Mouse (Mus musculus) lung, embryonic 15.5 days (tissue): ENCODE results near the gene Palm2. TPM values are rescaled to one million over a fixed set of nuclear protein-coding genes. Genes with fewer than 3 reads are reported as not detected.
A peak's percentile ranks its signal among the peaks of the same experiment; 100 is the strongest.

ENCODE experiments used
- ATAC-seq: fragments of 200-750 bp; cut with Nextera tagmentation; 2 replicates; pipeline ENCODE4 v1.8.0; 2017; ENCODE audit warnings: moderate number of reproducible peaks, borderline replicate concordance; ENCODE audit not compliant: low FRiP score, low TSS enrichment; ENCODE audit errors: extremely low read depth
- H3K27ac ChIP-seq: fragments of 300-500 bp; sonication (generic); 2 replicates; pipeline ENCODE4 v1.5.1; 2015; ENCODE audit warnings: moderate library complexity, mild to moderate bottlenecking, inconsistent platforms
- H3K27me3 ChIP-seq: fragments of 300-500 bp; sonication (generic); 2 replicates; pipeline ENCODE4 v1.6.1; 2015; ENCODE audit warnings: inconsistent platforms
- H3K36me3 ChIP-seq: fragments of 300-500 bp; sonication (generic); 2 replicates; pipeline ENCODE4 v1.6.1; 2015; ENCODE audit warnings: inconsistent platforms
- H3K4me1 ChIP-seq: fragments of 300-500 bp; sonication (generic); 2 replicates; pipeline ENCODE4 v1.6.1; 2015; ENCODE audit warnings: inconsistent platforms
- H3K4me2 ChIP-seq: fragments of 300-500 bp; sonication (generic); 2 replicates; pipeline ENCODE4 v1.6.1; 2015; ENCODE audit warnings: inconsistent platforms, mild to moderate bottlenecking, moderate library complexity
- H3K4me3 ChIP-seq: fragments of 300-500 bp; sonication (generic); 2 replicates; pipeline ENCODE4 v1.5.1; 2015; ENCODE audit warnings: mild to moderate bottlenecking, inconsistent platforms
- H3K9ac ChIP-seq: fragments of 300-500 bp; sonication (generic); 2 replicates; pipeline ENCODE4 v1.6.1; 2015; ENCODE audit warnings: inconsistent platforms
- H3K9me3 ChIP-seq: fragments of 300-500 bp; sonication (generic); 2 replicates; pipeline ENCODE4 v1.6.1; 2016; ENCODE audit warnings: inconsistent platforms
- WGBS: fragments of 180-500 bp; shearing (Covaris S2); methylation state at CpG from one replicate; pipeline ENCODE4 v1.1.7; 2015; 5-methylcytosine and 5-hydroxymethylcytosine counted together
- polyA plus RNA-seq: library from polyadenylated mRNA; unstranded; fragments of >200 nt; fragmentation: Nextera tagmentation; extraction: Ambion mirVana; gene quantifications from 2 replicates; pipeline ENCODE4 v1.2.1, GENCODE M21; 2015

The Palm2 gene
- polyA plus RNA-seq, 1 experiment from 2014 or later, result 8.0 TPM

DNA sequence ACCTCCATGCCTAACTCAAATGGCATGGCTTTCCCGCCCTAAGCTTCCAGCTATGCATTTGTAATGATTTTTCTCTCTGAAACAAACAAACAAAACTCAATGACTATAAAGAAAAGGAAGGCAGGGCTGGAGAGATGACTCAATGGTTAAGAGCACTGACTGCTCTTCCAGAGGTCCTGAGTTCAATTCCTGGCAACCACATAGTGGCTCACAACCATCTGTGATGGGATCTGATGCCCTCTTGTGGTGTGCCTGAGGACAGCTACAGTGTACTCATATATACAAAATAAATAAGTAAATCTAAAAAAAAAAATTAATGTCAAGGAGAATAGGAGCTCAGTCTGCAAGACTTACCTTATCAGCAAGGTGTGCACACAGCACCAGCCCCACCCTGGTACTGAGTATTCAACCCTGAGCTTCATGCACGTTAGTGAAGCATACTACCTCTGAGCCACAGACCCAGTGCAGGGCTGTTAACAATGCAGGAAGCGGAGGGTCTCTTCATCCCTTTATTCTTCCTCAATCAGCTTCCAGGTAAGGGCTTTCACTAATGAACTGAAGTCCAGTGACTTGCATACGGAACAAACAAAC, 12.9 kb downstream of the Palm2 start:
- no peak for ATAC-seq
- 70% methylated on average over 4 of the region's 4 CpGs for WGBS

DNA sequence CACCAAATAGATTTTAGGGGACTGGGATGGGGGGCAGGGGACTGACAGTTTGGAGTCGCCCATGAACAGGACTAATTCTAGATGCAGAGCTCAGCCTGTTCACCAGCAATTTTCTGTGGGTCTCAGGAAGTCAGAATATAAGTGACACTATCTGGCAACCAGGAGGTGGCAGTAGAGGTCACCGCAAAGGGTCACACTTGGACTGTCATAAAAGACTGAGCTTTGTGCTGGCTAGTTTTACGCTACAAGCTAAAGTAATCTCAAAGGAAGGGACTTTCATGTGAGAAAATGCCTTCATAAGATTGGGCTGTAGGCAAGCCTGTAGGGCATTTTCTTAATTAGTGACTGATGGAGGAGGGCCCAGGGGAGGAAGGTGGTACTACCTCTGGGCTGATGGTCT, 17.8 kb downstream of the Palm2 start:
- Histone ChIP-seq H3K36me3 (no peaks in the 10 kb centered on the region), H3K4me3 (no peak overlapping the region), H3K9me3 (no peaks in the 10 kb centered on the region), H3K27ac (no peak overlapping the region), H3K4me1 (peaks cover under 1% of the 10 kb centered on the region; the same call in 1 of the 2 replicates), H3K4me2 (no peak overlapping the region), H3K27me3 (no peaks in the 10 kb centered on the region), H3K9ac (no peak overlapping the region)
- WGBS, result 24% methylated on average over 3 of the region's 3 CpGs
- no peak for ATAC-seq

More for the DNA sequence above, 12.9 kb downstream of the Palm2 start:
- Histone ChIP-seq H3K4me2 (no peak overlapping the region), H3K27me3 (no peaks in the 10 kb centered on the region), H3K4me3 (no peak overlapping the region), H3K4me1 (peaks cover 8% of the 10 kb centered on the region; the same call in 1 of the 2 replicates), H3K36me3 (no peaks in the 10 kb centered on the region), H3K27ac (no peak overlapping the region), H3K9me3 (no peaks in the 10 kb centered on the region), H3K9ac (no peak overlapping the region)

DNA sequence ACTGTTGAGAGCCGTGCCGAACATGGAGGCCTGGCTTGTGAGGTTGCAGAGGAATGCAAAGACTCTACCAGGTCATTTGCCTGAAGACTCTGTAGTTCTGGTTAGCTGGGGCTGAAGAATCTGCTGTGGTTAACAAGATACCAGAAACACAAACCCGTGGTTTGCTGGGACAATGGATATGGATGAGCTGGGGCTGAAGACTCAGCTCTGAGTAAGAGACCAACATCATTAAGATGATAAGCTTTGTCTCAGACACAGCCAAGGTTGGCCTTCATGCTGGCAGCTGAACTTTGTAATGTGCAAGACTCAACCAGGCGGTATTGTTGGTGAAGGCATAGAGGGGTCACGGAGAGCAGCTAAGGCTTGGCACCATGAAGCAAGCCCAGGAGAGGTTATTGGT, 18.6 kb downstream of the Palm2 start:
- Histone ChIP-seq H3K4me3 (no peak overlapping the region), H3K36me3 (no peaks in the 10 kb centered on the region), H3K27ac (no peak overlapping the region), H3K4me2 (no peak overlapping the region), H3K9ac (no peak overlapping the region), H3K27me3 (no peaks in the 10 kb centered on the region), H3K4me1 (no peaks in the 10 kb centered on the region), H3K9me3 (no peaks in the 10 kb centered on the region)
- no peak for ATAC-seq
- 93% methylated on average over 5 of the region's 5 CpGs for WGBS

DNA sequence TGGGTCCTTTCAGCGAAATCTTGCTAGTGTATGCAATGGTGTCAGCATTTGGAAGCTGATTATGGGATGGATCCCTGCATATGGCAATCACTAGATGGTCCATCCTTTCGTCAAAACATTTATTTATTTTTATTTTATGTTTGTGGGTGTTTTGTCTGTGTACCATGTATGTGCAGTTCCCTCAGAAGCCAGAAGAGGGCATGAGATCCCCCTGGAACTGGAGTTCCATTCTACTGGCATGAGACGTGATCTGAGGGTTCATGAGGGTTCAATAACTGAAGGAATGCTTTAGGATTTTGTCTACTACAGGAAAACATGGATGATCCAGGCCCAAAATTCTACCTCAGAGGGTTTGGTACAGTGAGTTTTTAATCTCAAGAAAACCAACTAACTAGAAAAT, 28.3 kb downstream of the Palm2 start:
- H3K4me3 ChIP-seq, result no peak overlapping the region
- 61% methylated on average over 3 of the region's 3 CpGs for WGBS
- no peak overlapping the region for H3K9ac ChIP-seq
- no peak overlapping the region for H3K27ac ChIP-seq
- no peak overlapping the region for H3K4me2 ChIP-seq
- no peaks in the 10 kb centered on the region for H3K4me1 ChIP-seq
- no peak for ATAC-seq
- H3K9me3 ChIP-seq, result no peaks in the 10 kb centered on the region
- H3K27me3 ChIP-seq, result no peaks in the 10 kb centered on the region
- H3K36me3 ChIP-seq, result no peaks in the 10 kb centered on the region

DNA sequence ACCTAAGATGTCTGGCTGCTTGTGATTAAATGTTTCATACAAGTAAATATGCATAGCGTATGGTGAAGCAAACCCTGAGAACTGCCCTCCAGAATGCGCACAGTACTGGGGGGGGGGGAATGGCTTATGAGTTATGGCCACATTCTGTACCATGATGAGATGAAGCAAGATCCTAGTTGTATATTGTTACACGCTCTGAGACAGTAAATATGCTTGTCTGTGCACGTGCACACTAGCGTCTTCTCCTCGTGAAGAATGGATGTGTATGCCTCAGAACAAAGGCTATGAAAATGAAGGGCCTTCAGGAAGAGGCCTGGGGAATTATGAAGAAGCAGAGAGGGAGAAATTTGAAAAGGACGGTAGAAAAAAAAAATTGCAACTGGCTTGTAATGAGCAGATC, 48.4 kb downstream of the Palm2 start:
- no peaks in the 10 kb centered on the region for H3K36me3 ChIP-seq
- H3K27ac ChIP-seq, result no peak overlapping the region
- no peaks in the 10 kb centered on the region for H3K9me3 ChIP-seq
- 78% methylated on average over 7 of the region's 7 CpGs for WGBS
- H3K9ac ChIP-seq, result no peak overlapping the region
- H3K4me3 ChIP-seq, result no peak overlapping the region
- H3K27me3 ChIP-seq, result no peaks in the 10 kb centered on the region
- no peak overlapping the region for H3K4me2 ChIP-seq
- no peaks in the 10 kb centered on the region for H3K4me1 ChIP-seq
- ATAC-seq, result no peak

DNA sequence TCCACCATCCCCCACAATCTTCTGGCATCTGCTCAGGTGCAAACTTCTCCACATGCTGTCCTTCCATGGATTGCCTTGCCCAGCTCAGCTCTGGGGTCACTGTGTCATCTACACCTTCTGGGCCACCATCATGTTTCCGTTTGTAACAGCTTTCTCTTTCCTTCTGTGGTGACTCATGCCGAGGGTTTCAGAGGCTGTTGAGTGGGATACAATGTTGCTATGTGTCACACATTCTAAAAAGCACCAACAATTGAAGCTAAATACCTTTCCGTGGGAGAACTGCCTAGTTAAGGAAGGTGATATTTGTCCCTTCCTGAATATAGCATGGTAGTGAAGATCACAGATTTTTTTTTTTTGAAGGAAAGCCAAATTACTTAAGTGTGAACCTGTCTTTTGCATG, 52.3 kb downstream of the Palm2 start:
- Histone ChIP-seq H3K36me3 (no peaks in the 10 kb centered on the region), H3K9ac (no peak overlapping the region), H3K27me3 (no peaks in the 10 kb centered on the region), H3K4me3 (no peak overlapping the region), H3K27ac (no peak overlapping the region), H3K9me3 (no peaks in the 10 kb centered on the region), H3K4me2 (no peak overlapping the region), H3K4me1 (no peaks in the 10 kb centered on the region)
- WGBS, result 78% methylated on average over 3 of the region's 3 CpGs
- no peak for ATAC-seq

DNA sequence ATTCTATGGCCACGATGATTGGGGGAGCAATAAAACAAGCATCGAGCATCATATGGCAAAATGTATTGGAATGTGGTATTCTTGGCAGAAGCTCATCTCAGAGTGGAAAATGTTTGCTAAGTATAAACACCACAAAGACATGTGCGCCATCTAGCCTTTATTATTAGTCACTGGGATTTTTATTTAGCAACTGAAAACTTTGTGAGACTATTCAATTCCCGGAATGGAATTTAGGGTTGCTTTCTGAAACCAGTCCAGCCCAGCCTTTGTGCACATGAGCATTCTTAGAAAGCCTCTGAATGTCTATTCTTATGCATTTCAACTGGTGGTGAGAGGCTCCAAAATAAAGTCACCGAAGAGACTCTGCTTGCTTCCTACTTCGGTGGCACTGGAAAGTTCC, 55.8 kb downstream of the Palm2 start:
- Histone ChIP-seq H3K4me3 (no peak overlapping the region), H3K4me2 (no peak overlapping the region), H3K9ac (no peak overlapping the region), H3K27ac (peak overlapping the region; percentile 62), H3K36me3 (no peaks in the 10 kb centered on the region), H3K27me3 (no peaks in the 10 kb centered on the region), H3K4me1 (no peaks in the 10 kb centered on the region), H3K9me3 (no peaks in the 10 kb centered on the region)
- WGBS, result 52% methylated on average over 6 of the region's 6 CpGs
- peak; percentile 52; the same call in 1 of the 2 replicates for ATAC-seq

DNA sequence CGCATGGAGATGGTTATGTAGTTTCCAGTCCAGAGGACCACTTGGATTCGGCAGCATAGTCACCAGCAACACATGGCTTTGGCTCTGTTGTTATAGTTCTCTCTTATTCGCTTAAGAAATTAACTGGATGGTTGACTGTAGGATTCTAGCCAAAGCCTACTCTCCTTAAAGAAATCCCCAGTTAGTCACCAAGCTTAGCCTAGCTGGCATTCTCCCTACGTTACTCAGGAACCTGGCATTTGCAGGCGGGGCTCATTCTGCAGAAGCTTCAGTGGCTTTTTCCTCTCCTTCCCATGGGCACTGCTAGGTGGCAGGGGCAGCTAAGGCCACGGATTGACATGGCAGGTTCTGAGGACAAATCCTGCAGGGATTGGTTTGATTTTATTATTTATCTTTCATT, 70.7 kb downstream of the Palm2 start:
- H3K9ac ChIP-seq, result no peak overlapping the region
- H3K4me2 ChIP-seq, result no peak overlapping the region
- no peak overlapping the region for H3K4me3 ChIP-seq
- no peak overlapping the region for H3K27ac ChIP-seq
- H3K27me3 ChIP-seq, result no peaks in the 10 kb centered on the region
- H3K4me1 ChIP-seq, result no peaks in the 10 kb centered on the region
- ATAC-seq, result no peak
- H3K9me3 ChIP-seq, result no peaks in the 10 kb centered on the region
- H3K36me3 ChIP-seq, result no peaks in the 10 kb centered on the region
- WGBS, result 86% methylated on average over 6 of the region's 6 CpGs

DNA sequence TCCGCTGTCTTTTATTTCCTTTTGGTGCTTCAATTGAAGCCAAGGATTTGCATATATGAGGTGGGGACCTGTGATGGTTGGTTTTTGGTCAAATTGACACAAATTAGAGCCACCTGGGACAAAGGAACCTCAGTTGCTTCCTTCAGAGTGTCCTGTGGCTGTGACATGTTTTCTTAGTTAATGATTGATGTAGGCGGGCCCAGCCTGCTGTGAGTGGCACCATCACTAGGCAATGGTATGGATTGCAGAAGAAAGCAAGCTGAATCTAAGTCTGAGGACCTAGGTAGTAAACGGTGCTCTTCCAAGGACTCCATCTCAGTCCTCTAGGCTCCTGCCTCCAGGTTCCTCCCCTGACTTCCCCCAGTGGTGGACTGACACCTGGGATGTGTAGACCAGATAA, 76.5 kb downstream of the Palm2 start:
- WGBS, result 43% methylated on average over 2 of the region's 3 CpGs
- no peak overlapping the region for H3K9ac ChIP-seq
- H3K4me3 ChIP-seq, result no peak overlapping the region
- no peak overlapping the region for H3K27ac ChIP-seq
- no peaks in the 10 kb centered on the region for H3K27me3 ChIP-seq
- no peak overlapping the region for H3K4me2 ChIP-seq
- ATAC-seq, result no peak
- H3K9me3 ChIP-seq, result no peaks in the 10 kb centered on the region
- no peaks in the 10 kb centered on the region for H3K36me3 ChIP-seq
- no peaks in the 10 kb centered on the region for H3K4me1 ChIP-seq

DNA sequence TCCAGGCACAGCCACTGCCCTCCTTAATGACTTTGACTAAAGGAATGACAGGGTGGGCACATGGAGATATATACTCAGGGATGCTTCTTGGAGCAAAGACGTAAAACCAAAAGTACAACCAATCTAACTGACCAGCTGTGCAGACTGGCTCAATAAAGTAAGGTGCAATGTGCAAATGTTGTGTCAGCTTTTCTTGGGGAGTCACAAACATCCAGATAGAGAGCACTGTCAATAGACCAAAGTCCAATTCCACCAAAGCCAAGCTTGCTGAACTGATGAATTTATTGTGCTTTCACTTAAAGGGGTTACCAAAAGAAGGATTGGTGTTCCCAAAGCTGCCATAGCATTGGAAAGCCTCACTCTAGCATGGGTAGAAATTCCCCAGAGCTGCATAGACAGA, 77.7 kb downstream of the Palm2 start:
- H3K4me1 ChIP-seq, result no peaks in the 10 kb centered on the region
- H3K27ac ChIP-seq, result no peak overlapping the region
- no peak overlapping the region for H3K4me2 ChIP-seq
- WGBS, result 88% methylated on average over 1 of the region's 1 CpGs
- no peak overlapping the region for H3K4me3 ChIP-seq
- H3K9me3 ChIP-seq, result no peaks in the 10 kb centered on the region
- H3K9ac ChIP-seq, result no peak overlapping the region
- no peak for ATAC-seq
- H3K27me3 ChIP-seq, result no peaks in the 10 kb centered on the region
- H3K36me3 ChIP-seq, result no peaks in the 10 kb centered on the region

DNA sequence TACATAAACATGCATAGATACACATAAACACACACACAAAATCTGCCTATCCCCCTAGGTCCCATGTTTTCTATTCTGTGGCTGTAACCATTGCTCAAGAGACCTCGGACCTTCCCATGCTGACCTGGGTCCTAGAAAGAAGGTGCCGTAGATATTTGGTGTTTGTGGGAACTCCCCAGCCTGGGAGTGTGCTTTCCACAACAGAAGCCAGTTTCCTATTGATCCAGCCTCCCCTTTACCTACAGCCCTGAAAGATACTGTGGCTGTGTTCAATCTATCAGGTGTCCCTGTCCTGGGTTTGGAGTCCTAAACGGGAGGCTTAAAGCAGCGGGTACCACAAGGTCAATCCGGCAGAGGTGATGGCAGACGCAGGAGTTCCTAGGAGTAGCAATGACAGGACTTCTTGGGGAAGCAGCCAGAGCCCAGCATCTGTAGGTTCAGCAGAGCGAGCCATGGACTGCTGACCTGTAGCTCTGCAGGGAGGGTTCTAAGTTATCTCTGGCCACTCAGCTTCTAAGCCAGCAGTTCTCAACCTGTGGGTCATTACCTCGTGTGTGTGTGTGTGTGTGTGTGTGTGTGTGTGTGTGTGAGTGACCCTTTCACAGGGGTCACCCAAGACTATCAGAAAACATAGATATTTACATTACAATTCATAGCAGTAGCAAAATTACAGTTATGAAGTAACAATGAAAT, 79.3 kb downstream of the Palm2 start:
- no peak overlapping the region for H3K4me2 ChIP-seq
- no peak overlapping the region for H3K4me3 ChIP-seq
- no peak overlapping the region for H3K27ac ChIP-seq
- H3K9me3 ChIP-seq, result no peaks in the 10 kb centered on the region
- no peaks in the 10 kb centered on the region for H3K4me1 ChIP-seq
- H3K27me3 ChIP-seq, result no peaks in the 10 kb centered on the region
- 0 out of 2 replicates have a peak, but pooled peaks have one; percentile 27 for ATAC-seq
- 59% methylated on average over 8 of the region's 8 CpGs for WGBS
- H3K9ac ChIP-seq, result no peak overlapping the region
- H3K36me3 ChIP-seq, result no peaks in the 10 kb centered on the region

DNA sequence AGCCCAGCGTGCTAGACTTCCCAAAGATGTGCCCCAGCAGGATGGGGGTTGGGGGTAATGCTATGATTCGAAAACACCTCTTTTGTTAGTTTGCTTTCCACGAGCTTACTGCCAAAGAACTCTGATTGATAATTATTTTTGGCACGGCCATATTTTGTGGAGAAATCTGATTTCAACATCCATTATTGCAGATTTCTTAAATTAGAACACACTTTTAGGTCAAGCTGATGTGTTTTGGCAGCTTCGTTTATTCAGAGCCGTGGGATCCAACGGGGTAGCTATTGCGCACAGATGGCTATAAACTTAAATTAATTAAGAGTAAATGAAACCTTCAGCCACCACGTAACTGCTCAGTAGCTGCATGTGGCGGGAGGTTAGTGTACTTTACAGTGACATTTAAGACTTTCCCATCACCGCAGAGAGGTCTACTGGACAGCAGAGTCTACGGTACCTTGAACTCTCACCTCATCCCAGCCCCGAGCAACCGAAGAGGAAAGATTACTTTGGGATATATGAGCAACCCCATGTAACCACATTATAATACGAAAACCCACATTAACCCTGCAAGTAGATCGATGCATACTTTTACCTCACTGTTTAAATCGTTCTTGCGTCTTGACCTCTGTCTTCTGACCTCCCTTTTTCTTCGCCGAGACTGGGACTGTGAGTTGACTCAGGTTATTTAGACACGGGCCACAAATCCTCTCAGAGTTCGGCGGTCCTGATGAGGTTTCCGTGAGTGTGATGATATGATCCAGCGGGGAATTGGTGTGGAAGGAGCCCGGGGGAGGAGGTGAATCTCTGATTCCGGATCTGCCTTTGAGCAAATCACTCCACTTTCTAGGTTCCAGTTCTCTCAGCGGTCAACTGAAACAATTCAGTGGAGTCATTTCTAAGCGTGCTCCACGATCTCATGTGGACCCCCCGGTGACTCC, 80.2 kb downstream of the Palm2 start:
- Histone ChIP-seq H3K9ac (no peak overlapping the region), H3K4me1 (no peaks in the 10 kb centered on the region), H3K27me3 (no peaks in the 10 kb centered on the region), H3K4me3 (no peak overlapping the region), H3K4me2 (no peak overlapping the region), H3K27ac (no peak overlapping the region), H3K36me3 (no peaks in the 10 kb centered on the region), H3K9me3 (no peaks in the 10 kb centered on the region)
- ATAC-seq, result 0 out of 2 replicates have a peak, but pooled peaks have one; percentile 49
- WGBS, result 67% methylated on average over 31 of the region's 31 CpGs
